Mouse (Mus musculus) intestine, postnatal 0 days (tissue): ENCODE measurements at regions not wholly inside any gene's neighbourhood (a gene's known extent, or its start where the extent isn't known, plus 50 kb on each side); places are given as distances from the start of the nearest gene placed in this dataset.

Source experiments
- ATAC-seq: fragments of 200-750 bp; cut with Nextera tagmentation; 2 replicates; pipeline ENCODE4 v1.8.0; 2017; ENCODE audit warnings: mild to moderate bottlenecking, moderate TSS enrichment, moderate library complexity
- H3K27ac ChIP-seq: fragments of 300-500 bp; sonication (generic); 2 replicates; pipeline ENCODE4 v1.5.1; 2014; ENCODE audit warnings: mild to moderate bottlenecking, low read depth, low read length, moderate library complexity
- H3K27me3 ChIP-seq: fragments of 300-500 bp; sonication (generic); replicated peaks from 2 replicates; pipeline ENCODE4 v1.6.1; 2014; ENCODE audit warnings: low read length, mixed read lengths; ENCODE audit not compliant: control insufficient read depth, insufficient read depth
- H3K36me3 ChIP-seq: fragments of 300-500 bp; sonication (generic); 2 replicates; pipeline ENCODE4 v1.6.1; 2014; ENCODE audit warnings: mild to moderate bottlenecking, moderate library complexity; ENCODE audit not compliant: control insufficient read depth, insufficient read depth
- H3K4me1 ChIP-seq: fragments of 300-500 bp; sonication (generic); replicated peaks from 2 replicates; pipeline ENCODE4 v1.6.1; 2014; ENCODE audit warnings: antibody characterized with exemption, low read length, mixed read lengths; ENCODE audit not compliant: control insufficient read depth, insufficient read depth
- H3K4me2 ChIP-seq: fragments of 300-500 bp; sonication (generic); replicated peaks from 2 replicates; pipeline ENCODE4 v1.6.1; 2014; ENCODE audit warnings: low read depth, mild to moderate bottlenecking, moderate library complexity
- H3K4me3 ChIP-seq: fragments of 300-500 bp; sonication (generic); 2 replicates; pipeline ENCODE4 v1.5.1; 2014; ENCODE audit warnings: low read depth, low read length
- H3K9ac ChIP-seq: fragments of 300-500 bp; sonication (generic); 2 replicates; pipeline ENCODE4 v1.6.1; 2014; ENCODE audit warnings: mild to moderate bottlenecking, low read depth, low read length
- H3K9me3 ChIP-seq: fragments of 300-500 bp; sonication (generic); 2 replicates; pipeline ENCODE4 v1.6.1; 2016; ENCODE audit warnings: mixed run types; ENCODE audit not compliant: control insufficient read depth
- CTCF ChIP-seq: sonication (generic); IDR thresholded peaks from 2 replicates; pipeline ENCODE4 v1.5.1; 2016; ENCODE audit warnings: low read depth, mild to moderate bottlenecking, control low read depth, antibody characterized with exemption, moderate library complexity
- WGBS: fragments of 180-500 bp; shearing (Covaris S2); extraction: QIAGEN DNeasy Blood & Tissue Kit; methylation state at CpG from one replicate; pipeline ENCODE4 v1.1.7; 2014; 5-methylcytosine and 5-hydroxymethylcytosine counted together

DNA sequence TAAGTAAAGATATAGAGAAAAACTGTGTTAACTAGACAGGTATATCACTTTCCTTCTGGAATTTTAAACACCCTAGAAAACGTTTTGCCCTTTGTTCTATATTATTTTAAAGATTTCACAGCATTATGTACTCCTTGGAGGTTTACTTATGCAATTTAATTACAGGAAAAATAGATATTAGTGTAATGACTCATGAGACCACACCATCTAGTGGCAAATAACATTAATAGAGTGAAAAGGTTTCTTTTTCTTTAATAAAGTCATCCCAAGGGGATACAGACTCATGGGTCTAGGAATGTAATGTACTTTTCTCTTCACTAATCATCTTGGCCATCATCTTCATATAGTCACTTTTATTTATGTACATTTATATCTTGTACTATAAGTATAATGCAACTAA is 262.3 kb downstream of the Cdh9 start:
- H3K4me2 ChIP-seq, result no peak overlapping the region
- WGBS, result 3% methylated on average over 1 of the region's 1 CpGs
- H3K4me1 ChIP-seq, result no peaks in the 10 kb centered on the region
- no peaks in the 10 kb centered on the region for H3K36me3 ChIP-seq
- TF ChIP-seq CTCF, result 0 out of 2 replicates have a peak, but pooled peaks have one; percentile 7
- H3K4me3 ChIP-seq, result no peak overlapping the region
- no peaks in the 10 kb centered on the region for H3K9me3 ChIP-seq
- H3K27ac ChIP-seq, result no peak overlapping the region
- ATAC-seq, result no peak
- H3K27me3 ChIP-seq, result no peaks in the 10 kb centered on the region
- no peak overlapping the region for H3K9ac ChIP-seq

DNA sequence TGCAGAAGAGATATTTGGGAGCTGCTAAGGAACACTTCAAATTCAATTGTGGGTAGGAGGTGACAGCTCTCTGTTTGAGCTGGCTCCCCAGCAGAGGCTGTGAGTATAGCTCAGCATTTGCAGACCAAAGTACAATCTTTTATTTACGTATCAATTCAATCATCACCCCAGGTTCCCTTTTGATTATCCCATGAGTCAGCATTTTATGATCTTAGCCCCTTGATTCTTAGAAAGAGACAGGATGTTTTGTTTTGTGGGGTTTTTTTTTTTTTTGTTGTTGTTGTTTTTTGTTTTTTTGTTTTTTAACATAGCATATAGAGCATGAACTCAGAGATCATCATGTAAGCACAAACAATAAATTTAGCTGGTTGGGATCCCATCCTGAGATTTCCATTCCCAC is 267.1 kb downstream of the Cdh9 start:
- no peak overlapping the region for H3K27ac ChIP-seq
- H3K9me3 ChIP-seq, result no peaks in the 10 kb centered on the region
- TF ChIP-seq CTCF, result no peak
- H3K4me2 ChIP-seq, result no peak overlapping the region
- no peaks in the 10 kb centered on the region for H3K36me3 ChIP-seq
- no peaks in the 10 kb centered on the region for H3K27me3 ChIP-seq
- 43% methylated on average over 1 of the region's 1 CpGs for WGBS
- no peak overlapping the region for H3K9ac ChIP-seq
- no peak for ATAC-seq
- H3K4me1 ChIP-seq, result no peaks in the 10 kb centered on the region
- H3K4me3 ChIP-seq, result no peak overlapping the region

DNA sequence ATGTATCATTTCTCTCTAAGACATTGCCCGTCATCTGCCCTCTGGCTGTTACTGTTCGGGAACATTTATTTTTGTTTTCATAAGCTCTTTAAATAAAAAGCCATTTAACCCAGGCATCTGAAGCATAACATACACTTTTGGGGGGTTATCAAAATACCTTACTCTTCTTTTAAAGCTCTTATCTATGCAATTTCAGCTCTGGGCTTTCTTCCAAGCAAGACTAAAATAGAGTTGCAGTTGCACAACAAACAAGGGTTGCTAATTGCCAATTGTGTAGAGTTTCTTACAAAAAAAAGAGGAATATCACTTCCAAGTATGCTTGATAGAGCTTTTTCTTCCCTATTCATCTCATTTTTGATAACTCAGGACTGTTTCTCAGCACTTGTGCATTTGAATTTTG is 277.6 kb downstream of the Cdh9 start:
- Histone ChIP-seq H3K36me3 (no peaks in the 10 kb centered on the region), H3K4me1 (no peaks in the 10 kb centered on the region), H3K4me3 (no peak overlapping the region), H3K27ac (no peak overlapping the region), H3K4me2 (no peak overlapping the region), H3K9ac (no peak overlapping the region), H3K9me3 (no peaks in the 10 kb centered on the region), H3K27me3 (no peaks in the 10 kb centered on the region)
- WGBS, result 80% methylated on average over 2 of the region's 2 CpGs
- no peak for ATAC-seq
- no peak for TF ChIP-seq CTCF

DNA sequence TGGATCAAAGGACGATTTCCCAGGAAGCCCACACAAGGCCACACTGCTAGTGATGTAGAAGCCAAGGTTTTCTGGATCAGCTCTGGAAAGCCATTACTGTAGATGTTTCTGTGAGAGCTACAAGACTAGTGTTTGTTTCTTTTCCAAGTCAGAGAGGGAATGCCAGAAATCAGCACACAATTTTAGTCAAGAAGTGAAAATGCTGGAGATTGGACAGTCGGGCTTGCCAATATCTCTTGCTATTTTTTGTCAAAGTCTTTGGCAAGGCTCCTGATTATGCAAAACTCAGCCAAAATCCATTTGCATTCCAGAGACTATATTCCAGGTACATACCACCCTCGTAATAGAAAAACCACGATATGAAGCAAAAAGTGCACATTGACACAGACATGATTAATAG is 279.3 kb downstream of the Cdh9 start:
- WGBS, result 89% methylated on average over 4 of the region's 4 CpGs

DNA sequence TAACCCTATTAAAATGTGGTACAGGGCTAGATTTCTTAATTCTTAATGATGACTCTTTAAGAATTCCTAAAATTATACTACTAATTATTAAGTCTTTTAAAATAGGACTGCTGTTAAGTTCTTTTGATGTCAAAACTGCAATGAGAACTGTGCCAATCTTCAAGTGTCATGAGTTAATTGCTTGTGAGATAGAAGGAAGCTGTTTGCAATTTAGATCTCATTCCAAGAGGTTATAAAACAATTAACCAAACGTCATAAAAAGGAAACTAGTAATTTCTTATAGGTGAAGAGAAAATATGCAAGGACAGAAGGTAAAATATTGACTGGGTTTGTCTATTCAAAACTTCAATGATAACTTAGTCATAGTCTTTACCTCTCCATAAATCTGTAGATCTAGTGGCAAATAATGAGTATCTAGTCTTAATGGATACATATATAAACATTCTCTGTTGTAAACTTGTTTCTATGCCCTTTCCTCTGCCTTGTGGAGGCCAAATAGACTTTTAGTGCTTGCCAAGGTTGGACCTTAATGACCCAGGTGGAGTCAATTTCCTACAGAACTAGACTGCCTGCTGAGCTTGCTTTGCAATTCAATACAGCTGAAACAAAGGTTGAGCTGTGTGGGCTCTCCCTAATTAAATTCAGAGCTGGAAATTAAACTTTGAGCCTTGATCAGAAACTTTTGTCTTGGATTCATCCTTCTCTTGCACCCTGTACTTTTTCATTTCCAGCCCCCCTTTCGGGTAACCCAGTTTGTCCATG is 320.5 kb downstream of the Cdh9 start:
- H3K27ac ChIP-seq, result no peak overlapping the region
- H3K27me3 ChIP-seq, result no peaks in the 10 kb centered on the region
- no peaks in the 10 kb centered on the region for H3K36me3 ChIP-seq
- 35% methylated on average over 2 of the region's 2 CpGs for WGBS
- H3K4me3 ChIP-seq, result no peak overlapping the region
- H3K9me3 ChIP-seq, result no peaks in the 10 kb centered on the region
- no peaks in the 10 kb centered on the region for H3K4me1 ChIP-seq
- no peak overlapping the region for H3K4me2 ChIP-seq
- ATAC-seq, result peak; percentile 73
- TF ChIP-seq CTCF, result no peak
- no peak overlapping the region for H3K9ac ChIP-seq

More for the DNA sequence above, 279.3 kb downstream of the Cdh9 start:
- H3K4me3 ChIP-seq, result no peak overlapping the region
- no peaks in the 10 kb centered on the region for H3K27me3 ChIP-seq
- no peak overlapping the region for H3K9ac ChIP-seq
- no peak for ATAC-seq
- TF ChIP-seq CTCF, result no peak
- H3K27ac ChIP-seq, result no peak overlapping the region
- H3K4me2 ChIP-seq, result no peak overlapping the region
- H3K9me3 ChIP-seq, result no peaks in the 10 kb centered on the region
- no peaks in the 10 kb centered on the region for H3K36me3 ChIP-seq
- no peaks in the 10 kb centered on the region for H3K4me1 ChIP-seq

DNA sequence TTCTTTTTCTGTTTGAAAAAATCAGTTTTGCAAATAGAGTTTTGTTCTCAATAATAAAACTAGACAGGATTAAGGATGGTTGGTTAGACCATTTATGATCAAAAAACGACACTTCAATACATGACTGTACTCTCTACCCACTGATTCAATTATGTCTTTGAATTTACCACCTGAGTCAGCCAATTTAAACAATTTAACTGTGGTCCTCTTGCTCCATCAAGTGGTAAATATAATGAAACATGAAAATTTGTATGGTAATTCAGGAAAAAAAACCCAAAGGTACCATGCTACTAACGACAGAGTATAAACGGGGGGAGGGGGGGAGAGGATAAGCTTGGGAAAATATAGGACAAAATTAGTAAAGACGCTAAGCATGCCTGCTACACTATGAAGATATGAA is 341.2 kb downstream of the Cdh9 start:
- no peak for ATAC-seq
- WGBS, result 67% methylated on average over 4 of the region's 4 CpGs
- H3K27ac ChIP-seq, result no peak overlapping the region
- TF ChIP-seq CTCF, result peak; percentile 46
- no peaks in the 10 kb centered on the region for H3K4me1 ChIP-seq
- no peaks in the 10 kb centered on the region for H3K27me3 ChIP-seq
- no peak overlapping the region for H3K4me2 ChIP-seq
- H3K9ac ChIP-seq, result no peak overlapping the region
- H3K4me3 ChIP-seq, result no peak overlapping the region
- H3K9me3 ChIP-seq, result no peaks in the 10 kb centered on the region
- H3K36me3 ChIP-seq, result no peaks in the 10 kb centered on the region

DNA sequence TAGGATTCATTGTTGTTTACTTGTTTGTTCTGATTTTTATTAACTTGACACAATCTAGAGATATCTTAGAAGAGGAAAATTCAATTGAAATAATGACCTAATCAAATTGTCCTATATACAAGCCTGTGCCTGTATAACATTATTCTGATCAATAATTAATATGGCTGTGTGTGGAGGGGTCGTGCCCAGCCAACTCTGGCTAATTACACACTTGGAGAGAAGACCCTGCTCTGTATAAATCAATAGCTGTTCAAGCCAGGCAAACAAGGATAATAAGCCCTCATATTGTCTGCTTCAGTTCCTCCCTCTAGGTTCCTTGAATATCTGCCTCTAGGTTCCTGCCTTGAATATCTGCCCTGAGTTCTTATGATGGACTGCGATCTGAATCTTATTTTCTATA is 355.5 kb downstream of the Cdh9 start:
- 67% methylated on average over 2 of the region's 2 CpGs for WGBS

More for the DNA sequence above, 355.5 kb downstream of the Cdh9 start:
- no peaks in the 10 kb centered on the region for H3K27me3 ChIP-seq
- H3K27ac ChIP-seq, result no peak overlapping the region
- H3K4me3 ChIP-seq, result no peak overlapping the region
- no peaks in the 10 kb centered on the region for H3K4me1 ChIP-seq
- no peak for ATAC-seq
- no peaks in the 10 kb centered on the region for H3K36me3 ChIP-seq
- H3K9ac ChIP-seq, result no peak overlapping the region
- no peak for TF ChIP-seq CTCF
- no peak overlapping the region for H3K4me2 ChIP-seq
- H3K9me3 ChIP-seq, result no peaks in the 10 kb centered on the region
